Mouse (Mus musculus): ENCODE results near the gene Dph1. TPM values are rescaled to one million over a fixed set of nuclear protein-coding genes. Genes with fewer than 3 reads are reported as not detected.
"Not testable (repeated sequence)": the region's sequence is repeated elsewhere in the genome, so short reads cannot be mapped to it uniquely, and the experiment has no call there.

Dph1 gene
- total and polyA plus RNA-seq, 3 experiments = 32.3 to 87.5 (median 37.4) TPM

DNA sequence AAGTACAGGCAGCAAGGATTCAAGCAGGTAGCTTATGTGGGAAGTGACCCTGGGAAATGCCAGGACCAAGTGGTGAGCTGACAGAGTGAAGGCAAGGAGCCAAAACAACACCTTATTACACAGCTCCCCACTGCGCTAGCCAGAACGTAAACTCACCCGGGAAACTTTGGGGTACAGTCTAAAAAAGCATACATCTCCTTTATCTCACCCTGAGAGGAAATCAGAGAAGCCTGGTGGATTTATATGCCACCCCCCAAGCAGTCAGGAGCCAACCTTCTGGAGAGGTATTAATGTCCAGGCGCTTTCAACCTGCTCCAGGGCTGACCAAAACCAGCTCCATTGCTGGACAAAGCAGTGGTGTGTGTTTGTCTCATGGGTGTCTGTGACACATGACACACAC is 12.9 kb upstream of the Dph1 start:
- DNase-seq = no peak

DNA sequence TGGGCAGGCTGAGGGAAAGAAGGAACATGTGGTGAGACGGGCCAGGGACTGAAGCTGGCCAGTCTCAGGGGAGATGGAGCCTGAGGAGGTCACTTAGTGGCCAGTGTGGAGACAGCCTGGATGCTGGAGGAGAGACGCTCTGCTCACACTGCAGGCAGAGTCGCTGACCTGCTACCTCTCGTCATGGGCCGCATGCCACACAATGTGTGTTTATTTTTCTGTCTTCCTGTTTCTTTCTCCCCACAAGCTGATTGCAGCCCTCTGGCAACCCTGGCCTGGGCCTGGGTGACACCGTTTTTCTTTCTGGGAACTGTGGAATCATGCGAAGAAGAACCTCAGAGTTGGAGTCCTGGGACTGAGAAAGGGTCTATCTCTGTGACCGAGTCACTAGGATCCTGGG is 10.7 kb upstream of the Dph1 start:
- no peak for DNase-seq

DNA sequence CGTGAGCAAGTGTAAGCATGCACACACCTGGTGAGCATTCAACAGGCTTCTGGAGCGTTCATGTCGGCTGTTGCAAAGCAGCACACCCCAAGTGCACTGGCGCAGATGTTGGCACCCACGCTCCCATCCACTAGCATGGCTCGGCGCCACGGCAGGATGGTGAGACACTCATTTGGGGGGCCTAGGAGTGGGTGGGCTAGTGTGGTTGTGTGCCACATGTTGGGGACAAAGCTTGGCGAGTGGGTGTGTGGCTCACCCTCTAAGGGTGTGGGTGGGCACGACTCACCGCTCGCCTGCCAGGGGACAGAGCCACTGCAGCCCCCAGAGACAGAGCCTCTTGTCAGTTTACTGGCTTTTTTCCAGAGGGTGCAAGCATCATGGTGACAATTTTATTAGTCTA is 9.9 kb upstream of the Dph1 start:
- DNase-seq = no peak

DNA sequence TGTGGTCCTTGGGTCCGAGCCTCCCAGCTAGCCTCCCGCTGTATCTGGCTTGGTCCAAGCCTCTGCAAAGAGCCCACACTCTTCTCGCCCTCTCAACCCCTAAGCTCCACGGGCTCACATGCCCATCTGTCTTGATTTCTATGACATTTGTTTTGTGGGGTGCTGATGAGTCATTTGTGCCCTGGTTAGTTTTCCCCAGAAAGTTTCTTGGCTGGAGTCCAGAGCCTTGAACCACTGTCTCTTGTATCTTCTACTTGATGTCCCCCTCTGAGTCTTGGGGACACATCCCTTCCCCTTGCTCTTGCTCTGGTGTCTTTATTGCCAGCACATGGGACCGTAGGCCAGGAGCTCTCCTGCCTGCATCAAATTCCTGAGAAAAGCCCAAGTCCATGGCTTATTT is 8.9 kb upstream of the Dph1 start:
- peak; percentile 66 for DNase-seq

DNA sequence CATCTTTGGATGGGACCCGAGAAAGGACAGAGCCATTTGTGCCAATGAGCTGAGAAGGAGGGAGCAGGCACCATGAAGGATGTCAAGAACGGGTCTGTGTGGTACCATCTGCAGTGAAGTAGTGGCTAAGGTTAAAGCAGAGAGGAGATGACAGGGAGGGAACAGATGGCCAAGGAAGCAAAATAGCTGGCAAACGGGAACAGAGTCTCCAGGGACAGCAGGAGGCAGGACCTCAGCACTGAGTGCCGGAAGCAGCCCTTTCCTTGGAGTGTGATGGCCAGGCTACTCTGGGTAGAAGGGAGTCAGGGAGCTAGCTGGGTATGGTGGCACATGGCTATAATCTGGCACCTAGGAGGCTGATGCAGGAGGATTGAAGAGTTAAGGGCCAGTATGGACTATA is 7.8 kb upstream of the Dph1 start:
- DNase-seq = no peak

- DNase-seq = no peak
Observed at GRCm38 (mm10) chr11:75197956-75198355, 6.9 kb upstream of the Dph1 start.

- no peak for DNase-seq
Observed at GRCm38 (mm10) chr11:75196131-75196530, 5.1 kb upstream of the Dph1 start.

DNA sequence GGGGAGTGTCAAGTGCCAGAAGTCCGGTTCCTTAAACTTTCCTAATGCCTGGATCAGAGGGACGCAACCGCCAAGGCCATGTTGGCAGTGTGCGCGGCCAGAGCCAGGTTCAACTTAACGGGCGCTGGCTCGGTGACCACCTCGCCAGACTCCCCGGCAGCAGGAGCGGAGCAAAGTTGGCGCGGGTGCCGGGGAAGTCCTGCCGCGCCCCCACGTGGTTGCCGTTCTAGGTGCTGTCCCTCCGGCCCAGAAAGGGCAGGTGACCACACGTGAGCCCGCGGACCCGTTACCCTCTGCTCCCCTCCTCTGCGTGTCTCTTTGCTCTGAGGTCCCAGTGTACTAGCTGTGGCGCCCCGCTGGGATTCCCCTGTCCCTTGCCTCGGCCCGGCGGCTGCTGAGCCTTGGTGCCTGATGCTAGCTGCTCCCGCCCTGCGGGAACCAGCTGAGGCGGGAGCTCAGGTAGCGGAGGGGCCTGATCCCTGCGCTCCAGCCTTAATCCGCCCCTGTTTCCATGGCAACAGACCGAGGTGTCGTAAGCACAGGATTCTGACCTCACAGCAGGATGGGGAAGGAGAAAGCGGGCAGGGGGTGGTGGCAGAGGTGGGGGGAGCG is 3.9 kb upstream of the Dph1 start:
- DNase-seq = peak; percentile 68

DNA sequence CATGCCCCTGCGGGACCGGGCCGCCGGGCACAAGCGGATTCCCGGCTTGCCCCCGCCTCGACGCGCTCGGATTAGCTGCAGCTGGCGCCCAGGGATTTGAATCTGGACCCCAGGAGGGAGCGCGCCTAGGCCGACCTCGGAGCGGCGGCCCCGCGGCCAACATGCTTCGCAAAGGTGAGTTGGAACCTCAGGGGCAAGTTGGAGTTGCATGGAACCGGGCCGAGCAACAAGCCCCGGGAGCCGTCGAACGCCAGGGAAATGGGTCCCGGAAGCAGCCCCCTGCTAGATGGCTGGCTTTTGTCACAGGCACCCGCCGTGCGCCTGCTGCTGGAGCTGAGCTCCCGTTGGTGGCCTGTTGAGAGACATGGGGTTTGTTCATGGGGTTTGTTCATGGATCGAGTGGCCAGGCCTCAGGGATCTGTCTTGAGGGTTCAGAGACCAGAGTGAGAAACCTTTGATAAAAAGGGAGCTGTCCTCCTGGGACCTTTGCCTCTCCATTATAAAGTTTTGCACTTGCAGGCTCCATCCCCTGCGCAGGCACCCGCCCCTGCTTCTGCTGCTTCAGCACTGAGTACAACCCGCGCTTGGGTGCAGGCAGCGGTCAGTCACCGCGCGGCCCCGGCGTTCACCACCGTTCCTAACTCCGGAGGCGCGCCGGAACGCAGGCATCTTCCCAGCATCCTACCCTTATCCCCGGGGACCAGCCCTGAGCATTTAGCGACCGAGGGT is 3.2 kb upstream of the Dph1 start:
- DNase-seq = peak; percentile 70

DNA sequence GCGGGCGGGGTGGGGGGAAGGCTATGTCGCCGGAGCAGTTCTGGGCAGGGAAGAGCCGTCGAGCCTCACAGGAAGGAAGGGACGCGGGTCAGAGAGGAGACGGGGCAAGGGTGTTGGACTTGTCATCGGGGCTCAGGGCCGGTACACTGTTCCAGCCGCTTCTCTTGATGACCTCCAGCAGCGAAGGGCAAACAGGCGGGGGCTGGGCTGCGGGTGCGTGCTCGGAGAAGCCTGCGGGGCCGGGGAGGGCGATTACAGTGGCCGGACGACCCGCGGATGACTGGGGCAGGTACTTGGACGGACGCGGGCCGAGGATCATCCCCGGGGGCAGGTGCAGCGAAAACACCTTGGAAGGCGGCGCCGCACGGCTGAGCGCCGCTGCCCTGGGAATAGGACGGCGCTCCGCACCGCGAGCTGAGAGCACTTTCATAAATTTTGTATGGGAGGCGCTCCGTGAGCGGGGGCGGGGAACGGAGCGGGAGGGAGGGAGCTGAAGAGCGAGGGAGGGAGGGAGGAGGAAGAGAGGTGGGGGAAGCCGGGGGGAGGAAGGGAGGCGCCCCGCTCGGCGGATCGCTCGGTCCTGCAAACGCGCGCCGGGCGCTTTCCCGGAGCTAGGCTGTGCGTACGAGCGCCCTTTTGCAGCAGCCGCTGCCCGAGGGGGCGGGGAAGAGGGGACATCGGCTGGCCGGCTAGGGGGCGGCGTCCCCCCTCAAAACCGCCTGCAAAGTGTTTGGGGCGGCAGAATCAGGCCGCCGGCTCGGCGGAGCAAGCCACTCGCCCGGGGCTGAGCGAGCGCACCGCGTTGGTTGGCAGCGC is 2.4 kb upstream of the Dph1 start, which contains the start of gene Rtn4rl1:
Gene Rtn4rl1 (plus strand): TSS at position 528 of the 816 bp plus-strand sequence.
- DNase-seq = peak; percentile 93

DNA sequence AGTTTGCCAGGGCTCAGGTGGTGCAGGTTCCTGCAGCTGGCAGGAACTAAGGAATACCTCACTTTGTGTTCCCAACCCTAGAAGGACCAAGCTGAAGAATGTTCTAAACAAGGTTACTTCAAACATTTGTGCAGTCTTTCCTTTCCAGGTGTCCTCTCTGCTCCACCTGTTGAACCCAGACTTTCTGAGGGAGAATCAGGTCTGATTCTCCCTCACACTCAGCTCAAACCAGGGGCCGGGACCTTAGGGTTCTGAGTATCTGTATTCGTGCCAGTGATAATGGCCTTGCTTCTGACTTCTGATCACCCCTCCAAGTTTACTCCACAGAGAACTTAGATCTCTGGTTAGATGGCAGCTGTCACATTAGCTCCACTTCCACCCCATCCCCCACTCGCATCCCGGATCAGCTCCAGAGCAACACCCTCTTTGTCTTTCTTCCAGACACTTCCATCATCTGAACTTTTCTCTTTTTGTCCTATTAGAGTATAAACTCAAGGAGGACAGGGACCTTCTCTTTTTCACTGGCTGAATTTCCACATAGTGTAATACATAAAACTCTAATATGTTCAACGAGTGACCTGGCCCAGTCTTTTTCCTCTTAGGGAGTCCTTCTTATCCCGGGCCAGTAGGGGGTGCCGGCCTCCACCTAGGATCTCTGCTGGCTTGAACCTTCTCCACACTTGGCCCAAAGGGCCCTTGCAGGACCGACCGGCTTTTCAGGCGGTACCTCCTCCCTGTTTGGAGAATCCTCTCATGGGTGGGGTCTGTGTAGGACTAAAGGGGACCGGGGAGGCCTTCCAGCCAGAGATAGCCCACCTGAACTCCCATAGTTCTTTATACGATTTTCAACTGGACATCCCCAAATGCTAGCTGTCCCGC is 1.5 kb upstream of the Dph1 start:
- DNase-seq = peak; percentile 92

GRCm38 (mm10) chr11:75191841-75192240 is 800 bp upstream of the Dph1 start:
- no peak for DNase-seq

- peak; percentile 91 for DNase-seq
Observed at GRCm38 (mm10) chr11:75190371-75190724, 693 bp downstream of the Dph1 start.

- DNase-seq = peak; percentile 53
Observed at GRCm38 (mm10) chr11:75189713-75190370, 1.2 kb downstream of the Dph1 start.

GRCm38 (mm10) chr11:75184986-75185385 is 6.1 kb downstream of the Dph1 start:
- no peak for DNase-seq

GRCm38 (mm10) chr11:75184573-75184972 is 6.5 kb downstream of the Dph1 start:
- no peak for DNase-seq

GRCm38 (mm10) chr11:75183917-75184570 is 7.0 kb downstream of the Dph1 start:
- DNase-seq = no peak

DNA sequence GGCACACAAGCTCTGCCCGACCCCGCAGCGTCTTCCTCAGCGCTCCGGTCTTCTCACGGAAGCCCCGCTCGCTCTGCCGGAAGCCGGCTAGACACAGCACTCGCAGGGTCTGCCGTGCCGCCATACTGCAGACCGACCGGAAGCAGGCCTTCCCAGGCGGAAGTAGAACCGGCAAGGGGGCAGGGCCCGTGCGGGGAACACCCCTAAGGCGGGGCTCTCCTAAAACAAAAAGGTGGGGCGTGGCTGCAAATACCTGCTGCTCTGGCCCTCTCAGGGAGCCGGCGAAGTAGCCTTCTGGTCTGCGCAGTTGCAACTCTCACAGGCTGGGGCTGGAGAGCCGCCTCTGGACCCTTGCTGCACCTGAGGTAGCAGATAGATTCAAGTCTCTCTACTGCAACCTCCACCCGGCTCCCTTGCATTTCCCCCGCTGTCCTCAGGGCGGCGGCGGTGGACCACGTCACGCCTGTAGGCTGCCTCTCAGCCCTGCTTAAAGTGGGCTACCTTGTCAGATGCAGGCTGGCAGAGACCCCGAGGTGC is 12.3 kb downstream of the Dph1 start, which contains the start of gene Ovca2:
Gene Ovca2 (minus strand): TSS at position 164 of the 537 bp plus-strand sequence.
- DNase-seq = peak; percentile 93

GRCm38 (mm10) chr11:75178011-75178410 is 13.0 kb downstream of the Dph1 start:
- DNase-seq = no peak

DNA sequence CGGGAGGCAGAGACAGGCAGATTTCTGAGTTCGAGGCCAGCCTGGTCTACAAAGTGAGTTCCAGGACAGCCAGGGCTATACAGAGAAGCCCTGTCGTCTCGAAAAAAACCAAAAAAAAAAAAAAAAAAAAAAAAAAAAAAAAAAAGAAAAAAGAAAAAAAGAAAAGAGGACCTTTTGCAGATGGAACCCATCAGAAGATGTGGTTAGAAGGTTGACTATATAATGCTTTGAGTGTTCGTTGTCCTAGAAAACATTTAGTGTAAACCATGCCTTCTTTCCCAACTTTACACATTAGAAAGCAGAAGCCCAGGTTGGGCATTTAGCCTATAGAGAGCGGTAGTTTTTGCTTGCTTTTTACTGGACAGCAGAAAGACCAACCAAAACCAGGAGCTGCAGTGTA is 16.5 kb downstream of the Dph1 start:
- not testable (repeated sequence) for DNase-seq

- no peak for DNase-seq
Observed at GRCm38 (mm10) chr11:75173799-75174165, 17.3 kb downstream of the Dph1 start.

All from adrenal gland, adult 2 months (tissue).